Mouse (Mus musculus) megakaryocyte, embryonic 14.5 days (primary cell): ENCODE measurements at regions not wholly inside any gene's neighbourhood (a gene's known extent, or its start where the extent isn't known, plus 50 kb on each side); places are given as distances from the start of the nearest gene placed in this dataset.

Experiments
- FLI1 ChIP-seq: IDR thresholded peaks from 2 replicates; pipeline ENCODE4 v1.6.1; 2012; ENCODE audit warnings: low read length, inconsistent platforms, mixed read lengths
- GATA1 ChIP-seq: IDR thresholded peaks from 3 replicates; pipeline ENCODE4 v1.6.1; 2012; ENCODE audit warnings: mixed read lengths, low read length, inconsistent platforms, borderline replicate concordance

GRCm38 (mm10) chr13:28633541-28634041 lies 319.9 kb downstream of the Sox4 start:
- TF ChIP-seq GATA1 (no peak), FLI1 (no peak)
